ENCODE assay signal across 8 mouse cellular contexts in genomic region chr12:4593930-4594391, GRCm38 (mm10). TPM values are rescaled to one million over a fixed set of nuclear protein-coding genes. Genes with fewer than 3 reads are reported as not detected.
DNase-seq lines count a peak whose midpoint lies in the region; ATAC-seq and TF ChIP-seq lines count a peak whose summit lies in the region.

No protein-coding gene starts in this region.

- H3K9me3 ChIP-seq in kidney, embryonic 14.5 days (ENCODE audit: control insufficient read depth, low read length), result no peaks in the 10 kb centered on the region
- H3K9me3 ChIP-seq in heart, postnatal 0 days (replicated peaks; ENCODE audit: control insufficient read depth, low read length), result no peaks in the 10 kb centered on the region
- H3K9me3 ChIP-seq in midbrain, embryonic 11.5 days (ENCODE audit: control insufficient read depth, low read length), result no peaks in the 10 kb centered on the region

- H3K4me1 ChIP-seq in kidney, embryonic 14.5 days (ENCODE audit: control insufficient read depth, insufficient read depth, low read length), result peaks cover 13% of the 10 kb centered on the region; the same call in 1 of the 2 replicates
- peaks cover 34% of the 10 kb centered on the region for H3K4me1 ChIP-seq in heart, postnatal 0 days (ENCODE audit: control insufficient read depth, insufficient read depth)
- H3K4me1 ChIP-seq in midbrain, embryonic 11.5 days (ENCODE audit: control insufficient read depth, insufficient read depth, low read length), result peaks cover 6% of the 10 kb centered on the region; the same call in 1 of the 2 replicates

- no peaks in the 10 kb centered on the region for H3K27me3 ChIP-seq in kidney, embryonic 14.5 days (ENCODE audit: control insufficient read depth, insufficient read depth, low read length)
- no peaks in the 10 kb centered on the region for H3K27me3 ChIP-seq in heart, postnatal 0 days (ENCODE audit: control insufficient read depth, insufficient read depth, low read length)
- no peaks in the 10 kb centered on the region for H3K27me3 ChIP-seq in midbrain, embryonic 11.5 days (ENCODE audit: control insufficient read depth, insufficient read depth, low read length)

- peak overlapping the region; percentile 94 for H3K9ac ChIP-seq in kidney, embryonic 14.5 days (ENCODE audit: low read depth, low read length)
- H3K9ac ChIP-seq in heart, postnatal 0 days (replicated peaks; ENCODE audit: low read depth, low read length), result peak overlapping the region; percentile 99; the same call in 1 of the 2 replicates
- H3K9ac ChIP-seq in midbrain, embryonic 11.5 days (ENCODE audit: low read length), result peak overlapping the region; percentile 88

- no peak overlapping the region for H3K27ac ChIP-seq in kidney, embryonic 14.5 days (ENCODE audit: low read depth, low read length)
- peak overlapping the region; percentile 96 for H3K27ac ChIP-seq in heart, postnatal 0 days (ENCODE audit: low read depth)
- no peak overlapping the region for H3K27ac ChIP-seq in midbrain, embryonic 11.5 days (ENCODE audit: low read depth, low read length)

- peak overlapping the region; percentile 89 for H3K4me3 ChIP-seq in kidney, embryonic 14.5 days (ENCODE audit: low read length)
- H3K4me3 ChIP-seq in heart, postnatal 0 days (ENCODE audit: low read depth, low read length), result peak overlapping the region; percentile 92
- peak overlapping the region; percentile 95 for H3K4me3 ChIP-seq in midbrain, embryonic 11.5 days (ENCODE audit: low read depth, low read length)

- H3K4me2 ChIP-seq in kidney, embryonic 14.5 days (replicated peaks; ENCODE audit: low read depth, low read length), result peak overlapping the region; percentile 76
- peak overlapping the region; percentile 66 for H3K4me2 ChIP-seq in heart, postnatal 0 days (ENCODE audit: low read depth, low read length)
- H3K4me2 ChIP-seq in midbrain, embryonic 11.5 days, result peak overlapping the region; percentile 86

- WGBS in kidney, embryonic 14.5 days, result 64% methylated on average over 9 of the region's 9 CpGs
- WGBS in heart, postnatal 0 days, result 44% methylated on average over 9 of the region's 9 CpGs
- WGBS in midbrain, embryonic 11.5 days, result 69% methylated on average over 9 of the region's 9 CpGs

- TF ChIP-seq EP300 in heart, postnatal 0 days (IDR thresholded peaks at IDR 0.05; ENCODE audit: low read depth), result no peak

- DNase-seq in kidney, postnatal 25 days, result no peak
- DNase-seq in MEL-GATA-1-ER (ENCODE audit: extremely low read depth, low read depth), result peak; percentile 35
- no peak for DNase-seq in heart, postnatal 0 days (ENCODE audit: low spot score)
- peak; percentile 87 for DNase-seq in midbrain, embryonic 11.5 days (ENCODE audit: low spot score, missing footprints)
- DNase-seq in kidney, postnatal 10 days, result no peak
- no peak for DNase-seq in adrenal gland, postnatal 14 days
- no peak for DNase-seq in spleen, adult 18-20 months

- no peak for TF ChIP-seq CTCF in heart, postnatal 0 days (IDR thresholded peaks at IDR 0.05; ENCODE audit: low read depth)

- ATAC-seq in kidney, embryonic 14.5 days (ENCODE audit: low FRiP score, low TSS enrichment), result no peak
- no peak for ATAC-seq in heart, postnatal 0 days (ENCODE audit: insufficient read depth, low read depth)
- ATAC-seq in midbrain, embryonic 11.5 days (ENCODE audit: low FRiP score), result no peak

- no peaks in the 10 kb centered on the region for H3K36me3 ChIP-seq in kidney, embryonic 14.5 days (ENCODE audit: control insufficient read depth, insufficient read depth, low read length)
- H3K36me3 ChIP-seq in heart, postnatal 0 days (replicated peaks; ENCODE audit: control insufficient read depth, insufficient read depth, low read length), result no peaks in the 10 kb centered on the region
- no peaks in the 10 kb centered on the region for H3K36me3 ChIP-seq in midbrain, embryonic 11.5 days (ENCODE audit: control insufficient read depth, insufficient read depth, low read length)

RNA-seq across cellular contexts. Expression of gene Gm3625, which starts 1.2 kb away (rescaled TPM):
- not detected in 2 replicates for polyA plus RNA-seq in kidney, embryonic 14.5 days (2014; fragmentation: Nextera tagmentation; extraction: Ambion mirVana)
- total RNA-seq in heart, postnatal 0 days (2014; rRNA removed; ENCODE audit: low replicate concordance), result not detected in 2 replicates
- not detected in 2 replicates for polyA plus RNA-seq in heart, postnatal 0 days (2015; fragmentation: Nextera tagmentation; extraction: Ambion mirVana)
- not detected in 2 replicates for polyA plus RNA-seq in midbrain, embryonic 11.5 days (2014; fragmentation: Nextera tagmentation; extraction: Ambion mirVana)
- not detected in 2 replicates for total RNA-seq in adrenal gland, postnatal 14 days (2021)

RNA-seq across cellular contexts. Expression of gene Itsn2, which starts 1.5 kb away (rescaled TPM):
- polyA plus RNA-seq in kidney, embryonic 14.5 days (2014; fragmentation: Nextera tagmentation; extraction: Ambion mirVana), result 33.0 and 46.8 TPM in 2 replicates
- 39.7 and 44.3 TPM in 2 replicates for total RNA-seq in heart, postnatal 0 days (2014; rRNA removed; ENCODE audit: low replicate concordance)
- polyA plus RNA-seq in heart, postnatal 0 days (2015; fragmentation: Nextera tagmentation; extraction: Ambion mirVana), result 19.6 and 22.7 TPM in 2 replicates
- 13.8 and 16.6 TPM in 2 replicates for polyA plus RNA-seq in midbrain, embryonic 11.5 days (2014; fragmentation: Nextera tagmentation; extraction: Ambion mirVana)
- total RNA-seq in adrenal gland, postnatal 14 days (2021), result 47.8 and 61.2 TPM in 2 replicates

Comparison
In these comparisons a context has a peak if more than half of its experiments do, and no peak if none do; other contexts are left out.
1. DNase-seq: peak in MEL-GATA-1-ER (single experiment) and midbrain, embryonic 11.5 days (single experiment); none in kidney, postnatal 25 days (0 of 2), heart, postnatal 0 days (single experiment), kidney, postnatal 10 days (single experiment), adrenal gland, postnatal 14 days (single experiment) and spleen, adult 18-20 months (0 of 2).
2. Peak in every context shown above with its lines, with median percentiles within 50 percentile points of each other: H3K4me2 ChIP-seq, H3K4me3 ChIP-seq and H3K9ac ChIP-seq.